Mouse (Mus musculus) testis, postnatal 10 days (tissue): ENCODE results near the gene Nr6a1.

Experiments used
- DNase-seq: peaks from one replicate; pipeline ENCODE4 v3.0.0; 2021; ENCODE audit warnings: low spot score

Nr6a1 gene

DNA sequence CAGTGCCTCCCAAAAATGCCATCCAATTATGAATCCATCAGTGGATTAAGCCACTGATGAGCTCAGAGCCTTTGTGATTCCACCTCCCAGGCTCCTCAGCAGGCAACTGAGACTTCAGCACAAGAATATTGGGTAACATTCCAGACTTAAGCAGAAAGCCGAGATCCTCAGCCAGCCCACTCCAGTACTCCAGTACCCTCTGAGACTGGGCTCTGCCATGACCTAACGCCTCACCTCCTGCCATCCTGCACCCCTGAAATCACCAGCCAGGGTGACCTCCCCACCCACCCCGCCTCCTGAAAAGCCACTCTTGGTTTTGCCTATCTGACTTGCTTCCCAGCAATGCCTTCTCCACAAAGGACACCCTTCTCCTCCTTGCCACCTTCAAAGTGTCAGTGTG, 9.9 kb upstream of the Nr6a1 start:
- DNase-seq: no peak

DNA sequence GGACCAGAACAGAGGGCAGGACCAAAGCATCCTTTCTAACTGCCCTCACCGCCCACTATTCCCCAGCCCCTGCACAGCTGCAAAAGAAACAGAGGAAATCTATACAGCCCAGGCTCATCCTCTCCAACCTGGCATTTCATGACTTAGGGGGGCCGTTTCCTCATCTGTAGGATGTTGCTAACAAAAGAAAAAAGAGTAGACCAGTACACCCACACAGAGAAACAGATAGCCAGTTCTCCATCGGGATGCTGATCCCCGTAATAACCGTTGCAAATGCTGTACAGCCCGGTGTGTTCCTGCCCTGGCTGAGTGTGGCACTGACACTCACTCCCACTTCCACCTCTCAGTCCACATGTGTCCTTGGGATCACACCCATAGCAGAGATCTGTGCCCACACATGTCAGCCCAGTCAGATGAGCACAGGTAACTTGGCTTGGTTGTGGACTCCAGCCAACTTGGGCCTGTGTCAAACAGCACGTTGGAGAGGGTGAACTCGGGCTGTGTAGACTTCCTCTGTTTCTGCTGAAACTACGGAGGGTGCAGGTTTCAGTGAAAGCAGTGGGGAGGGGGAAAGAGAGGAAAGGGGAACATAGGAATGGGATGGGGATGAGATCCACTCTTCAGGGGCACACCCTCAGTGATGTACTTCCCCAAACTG, 9.4 kb upstream of the Nr6a1 start:
- no peak for DNase-seq

GRCm38 (mm10) chr2:38934936-38935335, 7.4 kb upstream of the Nr6a1 start:
- no peak for DNase-seq

GRCm38 (mm10) chr2:38933931-38934330, 6.4 kb upstream of the Nr6a1 start:
- peak; percentile 42 for DNase-seq

DNA sequence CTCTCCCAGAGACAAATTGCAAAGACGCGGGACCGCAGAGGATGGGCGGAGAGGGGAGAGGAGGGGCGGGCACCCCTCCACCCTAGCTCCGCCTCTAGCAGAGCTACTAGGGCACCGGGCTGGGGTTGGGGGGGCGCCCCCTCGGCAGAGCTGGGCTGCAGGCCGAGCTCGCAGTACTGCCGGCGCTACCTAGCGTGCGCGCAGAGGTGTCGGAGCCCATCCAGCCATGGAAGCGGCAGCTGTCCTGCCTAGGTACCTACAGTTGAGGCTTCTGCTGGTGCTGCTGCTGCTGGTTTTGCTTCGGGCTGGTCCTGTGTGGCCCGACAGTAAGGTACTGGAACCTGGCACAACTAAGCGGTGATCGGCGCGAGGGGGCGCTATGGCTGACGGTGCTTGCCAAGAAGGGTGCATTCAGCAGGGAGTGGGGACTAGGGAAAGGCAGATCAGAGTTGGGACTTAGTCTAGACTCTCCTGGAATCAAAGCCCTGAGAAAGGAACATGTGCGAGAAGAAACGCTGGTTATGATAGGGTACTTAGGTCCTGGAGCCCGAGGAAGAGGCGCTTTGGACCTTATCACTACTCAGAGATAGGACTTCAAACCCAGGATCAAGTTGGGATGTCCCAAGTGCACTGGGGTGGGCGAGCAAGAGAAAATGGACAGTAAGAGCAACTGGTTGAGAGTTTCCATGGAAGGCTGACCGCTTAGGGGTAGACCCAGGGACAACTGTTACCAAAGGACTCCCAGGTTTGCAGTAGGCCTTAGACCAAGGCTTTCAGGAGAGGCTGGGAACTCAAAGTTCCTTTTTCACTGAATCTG, 4.6 kb upstream of the Nr6a1 start, which contains the start of gene Olfml2a:
Gene Olfml2a, plus strand, starts transcription at position 128 of the 817 bp plus-strand sequence.
- peak; percentile 88 for DNase-seq

- DNase-seq: no peak
These were observed 2.8 kb upstream of the Nr6a1 start for GRCm38 (mm10) chr2:38930269-38930668.

- DNase-seq: peak; percentile 94
These were observed 1.2 kb downstream of the Nr6a1 start for GRCm38 (mm10) chr2:38926145-38926891.

DNA sequence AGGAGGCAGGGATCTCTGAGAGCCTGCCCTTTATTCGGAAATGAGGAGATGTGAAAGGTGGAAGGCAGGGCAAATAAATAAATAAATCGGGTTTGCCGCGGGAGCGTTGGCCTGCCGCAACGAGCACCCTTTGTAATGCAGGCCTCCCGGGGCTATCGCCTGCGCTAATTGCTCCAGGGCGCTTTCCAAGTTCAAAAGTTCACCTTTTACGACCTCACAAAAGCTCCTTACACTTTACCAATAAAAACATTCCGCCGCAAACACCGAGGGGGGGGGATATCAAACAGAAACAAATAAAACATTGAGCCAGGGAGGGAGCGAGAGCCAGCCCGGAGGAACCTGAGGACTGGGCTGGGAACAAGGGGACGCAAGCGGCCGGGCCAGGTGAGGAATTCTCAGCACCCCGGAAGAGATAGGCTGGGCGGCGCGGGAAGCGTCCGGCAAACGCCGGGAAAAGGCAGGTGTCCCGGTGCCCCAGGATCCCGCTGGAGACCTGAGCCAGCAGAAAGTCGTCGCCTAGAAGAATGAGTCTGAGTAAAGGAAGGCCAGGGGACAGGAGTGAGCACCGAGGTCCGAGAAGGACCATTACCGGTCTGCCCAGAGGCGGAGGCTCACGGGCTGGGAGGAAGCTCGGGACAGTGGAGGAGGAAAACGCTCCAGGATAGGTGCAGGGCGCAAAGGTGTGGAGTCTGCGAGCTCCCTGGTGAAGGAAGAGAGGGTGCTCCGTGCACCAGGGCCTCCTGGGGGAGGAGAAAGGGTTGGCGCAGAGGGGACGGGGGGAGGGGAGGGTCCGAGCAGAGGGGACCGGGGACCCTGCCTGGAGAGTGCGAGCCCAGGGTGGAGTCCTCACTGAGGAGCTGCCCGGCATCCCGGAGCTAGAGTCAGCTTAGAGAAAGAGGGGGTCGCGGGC, 2.1 kb downstream of the Nr6a1 start:
- DNase-seq: peak; percentile 60

DNA sequence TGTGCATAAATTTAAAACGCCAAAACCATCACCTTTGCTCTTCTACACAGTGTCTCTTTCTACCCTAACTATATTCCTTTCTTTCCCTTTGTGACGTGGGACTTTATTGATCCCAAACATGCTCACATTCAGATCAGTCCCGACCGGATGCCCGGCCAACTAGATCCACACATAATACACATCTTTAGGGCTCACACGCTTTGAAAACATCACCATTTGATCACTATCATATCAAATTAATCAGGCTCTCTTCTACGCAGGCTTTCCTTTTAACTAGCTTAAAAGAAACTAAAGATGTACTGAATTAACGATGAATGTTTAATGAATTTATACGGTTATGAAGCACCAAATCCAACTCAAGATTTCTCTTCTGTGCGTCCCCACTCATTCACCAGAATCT, 2.9 kb downstream of the Nr6a1 start:
- no peak for DNase-seq

GRCm38 (mm10) chr2:38923911-38924310, 3.6 kb downstream of the Nr6a1 start:
- DNase-seq: no peak

- DNase-seq: no peak
These were observed 4.0 kb downstream of the Nr6a1 start for GRCm38 (mm10) chr2:38923471-38923870.

GRCm38 (mm10) chr2:38921374-38921773, 6.1 kb downstream of the Nr6a1 start:
- DNase-seq: no peak

DNA sequence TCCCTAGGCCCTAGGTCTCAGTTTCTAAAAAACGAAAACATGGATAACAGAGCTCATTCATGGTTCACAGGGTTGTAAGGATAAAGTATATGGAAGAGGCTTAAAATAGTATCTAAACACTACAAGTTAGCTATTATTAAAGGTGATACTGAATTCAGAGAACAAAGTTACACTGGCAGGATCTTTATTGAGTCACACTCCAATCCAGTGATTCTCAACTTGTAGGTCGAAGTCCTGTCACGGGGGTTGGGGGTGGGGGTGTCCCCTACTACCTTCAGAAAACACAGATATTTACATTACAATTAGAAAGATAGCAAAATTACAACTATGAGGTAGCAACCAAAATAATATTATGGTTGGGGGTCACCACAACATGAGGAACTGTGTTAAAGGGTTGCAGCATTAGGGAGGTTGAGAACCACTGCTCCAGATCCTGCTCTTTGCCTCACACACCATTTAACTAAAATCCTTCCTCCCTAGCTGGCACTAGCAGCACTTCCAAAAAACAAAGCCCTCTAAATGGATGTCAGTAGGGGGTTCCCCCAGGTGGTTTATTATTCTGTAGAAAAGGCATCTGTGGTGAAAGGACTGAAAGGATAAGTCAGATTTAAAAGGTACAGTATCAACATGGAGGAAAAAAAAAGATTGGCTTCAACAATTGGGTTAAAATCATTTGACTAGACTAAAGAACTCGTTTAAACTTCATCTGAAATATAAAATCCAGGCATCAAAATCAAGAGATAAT, 10.4 kb downstream of the Nr6a1 start:
- DNase-seq: no peak

- no peak for DNase-seq
These were observed 12.5 kb downstream of the Nr6a1 start for GRCm38 (mm10) chr2:38914965-38915364.

- DNase-seq: no peak
These were observed 13.0 kb downstream of the Nr6a1 start for GRCm38 (mm10) chr2:38914517-38914916.

- DNase-seq: no peak
These were observed 18.9 kb downstream of the Nr6a1 start for GRCm38 (mm10) chr2:38908604-38909003.

- DNase-seq: no peak
These were observed 21.4 kb downstream of the Nr6a1 start for GRCm38 (mm10) chr2:38906097-38906496.

DNA sequence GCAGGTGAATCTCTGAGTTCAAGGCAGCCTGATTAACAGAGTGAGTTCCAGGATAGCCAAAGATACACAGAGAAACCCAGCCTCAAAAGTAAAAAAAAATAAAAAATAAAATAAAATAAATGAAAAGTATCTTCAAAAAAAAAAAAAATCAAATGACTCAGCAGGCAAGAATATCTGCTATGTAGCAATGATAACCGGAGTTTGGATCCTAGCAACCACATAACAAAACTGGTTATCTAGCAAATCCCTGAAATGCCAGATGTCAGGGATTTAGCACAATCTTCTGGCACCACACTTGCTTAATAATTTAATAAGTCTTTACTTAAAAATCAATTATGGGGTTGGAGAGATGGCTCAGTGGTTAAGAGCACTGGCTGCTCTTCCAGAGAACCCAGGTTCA, 23.2 kb downstream of the Nr6a1 start:
- no peak for DNase-seq

DNA sequence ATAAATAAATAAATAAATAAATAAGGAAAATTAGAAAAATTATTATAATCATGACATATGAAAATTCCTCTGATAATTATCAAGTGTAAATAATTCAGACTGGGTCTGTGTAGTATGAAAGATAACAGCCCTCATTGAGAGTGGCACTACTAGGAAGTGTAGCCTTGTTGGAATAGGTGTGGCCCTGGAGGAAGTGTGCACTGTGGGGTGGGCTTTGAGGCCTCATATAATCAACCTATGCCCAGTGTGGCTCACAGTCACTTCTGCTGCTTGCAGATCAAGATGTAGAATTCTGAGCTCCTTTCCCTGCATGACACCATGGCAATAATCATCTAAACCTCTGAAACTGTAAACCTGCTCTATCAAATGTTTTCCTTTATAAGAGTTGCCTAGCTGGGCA, 24.6 kb downstream of the Nr6a1 start:
- no peak for DNase-seq

DNA sequence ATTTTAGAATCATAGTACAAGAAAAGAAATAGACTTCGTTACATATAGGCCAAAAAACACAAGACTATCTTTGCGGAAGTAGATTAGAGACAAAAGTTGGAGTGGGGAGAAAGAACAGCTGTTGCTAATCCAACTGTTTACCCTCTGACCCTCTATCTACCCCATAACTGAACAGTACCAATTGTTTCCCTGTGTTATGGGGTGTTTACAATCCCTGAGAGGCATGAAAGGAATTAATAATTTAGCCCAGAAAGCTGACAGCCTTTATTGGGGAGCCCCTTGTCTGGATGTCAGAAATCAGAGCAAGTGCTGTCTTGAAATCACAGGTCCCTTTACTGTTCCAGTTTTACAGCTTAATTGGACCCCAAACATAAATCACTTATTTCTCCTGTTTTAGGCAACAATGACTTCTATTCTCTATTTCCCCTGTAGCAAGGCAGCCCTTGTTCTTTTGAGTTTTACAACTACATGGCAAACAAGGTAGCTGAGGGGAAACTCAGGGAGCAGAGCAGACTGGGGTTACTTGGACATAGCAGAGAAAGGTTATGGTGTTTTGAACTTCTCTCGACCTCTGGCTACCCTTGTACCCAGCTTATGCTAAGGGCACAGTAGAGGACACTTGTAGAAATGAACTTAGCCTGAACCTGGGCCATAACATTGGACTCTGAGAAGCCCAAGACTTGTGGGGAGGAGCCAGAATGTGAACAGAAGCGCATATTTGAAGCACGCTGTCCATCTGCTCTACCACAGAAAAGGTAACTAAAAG, 46.4 kb downstream of the Nr6a1 start:
- DNase-seq: no peak
